Mouse (Mus musculus) liver, embryonic 11.5 days (tissue): ENCODE results near the gene Lysmd1. TPM values are rescaled to one million over a fixed set of nuclear protein-coding genes. Genes with fewer than 3 reads are reported as not detected.

Source experiments
- ATAC-seq: fragments of 200-750 bp; cut with Nextera tagmentation; replicated peaks from 2 replicates; pipeline ENCODE4 v1.8.0; 2017; ENCODE audit warnings: moderate number of reproducible peaks, mild to moderate bottlenecking, moderate TSS enrichment, moderate library complexity; ENCODE audit not compliant: low FRiP score
- DNase-seq: peaks from one replicate; pipeline ENCODE4 v3.0.0-alpha.2; 2017; ENCODE audit warnings: low spot score
- H3K27ac ChIP-seq: fragments of 300-500 bp; sonication (generic); 2 replicates; pipeline ENCODE4 v1.5.1; 2014; ENCODE audit warnings: mild to moderate bottlenecking, low read depth, low read length, control low read depth
- H3K27me3 ChIP-seq: fragments of 300-500 bp; sonication (generic); replicated peaks from 2 replicates; pipeline ENCODE4 v1.6.1; 2014; ENCODE audit warnings: low read length, mixed read lengths; ENCODE audit not compliant: control insufficient read depth, insufficient read depth
- H3K36me3 ChIP-seq: fragments of 300-500 bp; sonication (generic); 2 replicates; pipeline ENCODE4 v1.6.1; 2014; ENCODE audit warnings: mild to moderate bottlenecking, low read length, moderate library complexity, mixed read lengths; ENCODE audit not compliant: control insufficient read depth, insufficient read depth
- H3K4me1 ChIP-seq: fragments of 300-500 bp; sonication (generic); replicated peaks from 2 replicates; pipeline ENCODE4 v1.6.1; 2014; ENCODE audit warnings: low read length, mixed read lengths; ENCODE audit not compliant: control insufficient read depth, insufficient read depth
- H3K4me2 ChIP-seq: fragments of 300-500 bp; sonication (generic); 2 replicates; pipeline ENCODE4 v1.6.1; 2014; ENCODE audit warnings: mild to moderate bottlenecking, control low read depth, moderate library complexity
- H3K4me3 ChIP-seq: fragments of 300-500 bp; sonication (generic); 2 replicates; pipeline ENCODE4 v1.5.1; 2014; ENCODE audit warnings: low read depth, low read length, control low read depth
- H3K9ac ChIP-seq: fragments of 300-500 bp; sonication (generic); 2 replicates; pipeline ENCODE4 v1.6.1; 2014; ENCODE audit warnings: low read depth, low read length, control low read depth
- H3K9me3 ChIP-seq: fragments of 300-500 bp; sonication (generic); 2 replicates; pipeline ENCODE4 v1.6.1; 2016; ENCODE audit warnings: low read length, inconsistent platforms, mixed read lengths; ENCODE audit not compliant: control insufficient read depth
- WGBS: fragments of 180-500 bp; shearing (Covaris S2); extraction: QIAGEN DNeasy Blood & Tissue Kit; methylation state at CpG from one replicate; pipeline ENCODE4 v1.1.7; 2014; 5-methylcytosine and 5-hydroxymethylcytosine counted together
- microRNA-seq: library from miRNA; unstranded; fragments of <30 nt; microRNA quantifications from one replicate; pipeline ENCODE4, GENCODE M21; 2017; ENCODE audit warnings: borderline number of aligned reads
- polyA plus RNA-seq: library from polyadenylated mRNA; unstranded; fragments of >200 nt; fragmentation: Nextera tagmentation; extraction: Ambion mirVana; gene quantifications from 2 replicates; pipeline ENCODE4 v1.2.1, GENCODE M21; 2014

The Lysmd1 gene
- polyA plus RNA-seq, 1 experiment from 2014 or later: 8.9 TPM

- ATAC-seq: no peak
- no peaks in the 10 kb centered on the region for H3K27me3 ChIP-seq
- WGBS: 90% methylated on average over 9 of the region's 9 CpGs
Measured at GRCm38 (mm10) chr3:95184796-95185577, 51.1 kb downstream of the Lysmd1 start.

GRCm38 (mm10) chr3:95186100-95186499 lies 52.2 kb downstream of the Lysmd1 start:
- Histone ChIP-seq H3K36me3 (peaks cover 30% of the 10 kb centered on the region), H3K4me2 (no peak overlapping the region), H3K9me3 (no peaks in the 10 kb centered on the region), H3K9ac (no peak overlapping the region), H3K27ac (no peak overlapping the region), H3K4me3 (no peak overlapping the region), H3K27me3 (no peaks in the 10 kb centered on the region), H3K4me1 (no peaks in the 10 kb centered on the region)
- DNase-seq (no peak), ATAC-seq (no peak)
- 90% methylated on average over 2 of the region's 2 CpGs for WGBS

More at GRCm38 (mm10) chr3:95184796-95185577, 51.1 kb downstream of the Lysmd1 start:
- Histone ChIP-seq H3K9ac (no peak overlapping the region), H3K4me2 (no peak overlapping the region), H3K27ac (no peak overlapping the region), H3K9me3 (no peaks in the 10 kb centered on the region), H3K4me1 (no peaks in the 10 kb centered on the region), H3K4me3 (no peak overlapping the region), H3K36me3 (peaks cover 30% of the 10 kb centered on the region)
- no peak for DNase-seq

- 89% methylated on average over 6 of the region's 6 CpGs for WGBS
- Histone ChIP-seq H3K9me3 (no peaks in the 10 kb centered on the region), H3K4me3 (no peak overlapping the region), H3K4me2 (no peak overlapping the region), H3K4me1 (no peaks in the 10 kb centered on the region), H3K9ac (no peak overlapping the region), H3K27ac (no peak overlapping the region), H3K27me3 (no peaks in the 10 kb centered on the region), H3K36me3 (peaks cover 31% of the 10 kb centered on the region)
- DNase-seq (no peak), ATAC-seq (no peak)
Measured at GRCm38 (mm10) chr3:95186888-95187287, 53.0 kb downstream of the Lysmd1 start.

Small RNAs within 50 kb of the gene (microRNA-seq; reads per million reads assigned to microRNA genes)
- gene Mir8099-1: not detected

Other genes with a start within 250 kb of the Lysmd1 start
- 342 and 349 TPM in 2 replicates for gene Psmb4, start 247.1 kb upstream of the Lysmd1 start, polyA plus RNA-seq
- gene Selenbp1, start 201.0 kb upstream of the Lysmd1 start, polyA plus RNA-seq: 68.2 and 82.0 TPM in 2 replicates
- gene Rfx5, start 180.0 kb upstream of the Lysmd1 start, polyA plus RNA-seq: 4.5 and 4.9 TPM in 2 replicates
- 17.0 and 20.5 TPM in 2 replicates for gene Pi4kb, start 159.4 kb upstream of the Lysmd1 start, polyA plus RNA-seq
- 20.2 and 23.7 TPM in 2 replicates for gene Zfp687, start 118.6 kb upstream of the Lysmd1 start, polyA plus RNA-seq
- 290 and 304 TPM in 2 replicates for gene Psmd4, start 91.5 kb upstream of the Lysmd1 start, polyA plus RNA-seq
- gene Pip5k1a, start 27.2 kb upstream of the Lysmd1 start, polyA plus RNA-seq: 10.9 and 12.8 TPM in 2 replicates
- 109 and 111 TPM in 2 replicates for gene Vps72, start 23.1 kb upstream of the Lysmd1 start, polyA plus RNA-seq
- gene Tmod4, start 9.6 kb upstream of the Lysmd1 start, polyA plus RNA-seq: 1.1 TPM in 2 replicates
- gene Scnm1, start 77 bp upstream of the Lysmd1 start, polyA plus RNA-seq: 53.1 and 58.5 TPM in 2 replicates
- 4.8 and 5.4 TPM in 2 replicates for gene Tnfaip8l2, start 8.3 kb downstream of the Lysmd1 start, polyA plus RNA-seq
- gene Sema6c, start 26.4 kb downstream of the Lysmd1 start, polyA plus RNA-seq: 2.5 and 2.8 TPM in 2 replicates
- gene Gabpb2, start 83.8 kb downstream of the Lysmd1 start, polyA plus RNA-seq: 9.1 and 9.3 TPM in 2 replicates
- 93.6 and 102 TPM in 2 replicates for gene Cdc42se1, start 94.6 kb downstream of the Lysmd1 start, polyA plus RNA-seq
- gene Mllt11, start 98.1 kb downstream of the Lysmd1 start, polyA plus RNA-seq: 8.6 and 8.7 TPM in 2 replicates
- gene Gm128, start 107.5 kb downstream of the Lysmd1 start, polyA plus RNA-seq: 0.95 and 1.0 TPM in 2 replicates
- gene Bnipl, start 117.1 kb downstream of the Lysmd1 start, polyA plus RNA-seq: 0.08 and 0.25 TPM in 2 replicates
- 29.0 and 29.9 TPM in 2 replicates for gene Mindy1, start 147.3 kb downstream of the Lysmd1 start, polyA plus RNA-seq
- gene Prune1, start 148.0 kb downstream of the Lysmd1 start, polyA plus RNA-seq: 19.8 and 22.7 TPM in 2 replicates
- gene Anxa9, start 173.1 kb downstream of the Lysmd1 start, polyA plus RNA-seq: 5.5 and 6.7 TPM in 2 replicates
- gene Cers2, start 180.7 kb downstream of the Lysmd1 start, polyA plus RNA-seq: 178 and 182 TPM in 2 replicates
- gene Setdb1, start 223.1 kb downstream of the Lysmd1 start, polyA plus RNA-seq: 47.0 and 57.6 TPM in 2 replicates